Mouse (Mus musculus) A20 (cell line): ENCODE results near the gene Myo18b.

Source experiments
- DNase-seq: peaks from one replicate; pipeline ENCODE4 v3.0.0-alpha.2; 2011; ENCODE audit warnings: low read depth, low spot score

Gene Myo18b

DNA sequence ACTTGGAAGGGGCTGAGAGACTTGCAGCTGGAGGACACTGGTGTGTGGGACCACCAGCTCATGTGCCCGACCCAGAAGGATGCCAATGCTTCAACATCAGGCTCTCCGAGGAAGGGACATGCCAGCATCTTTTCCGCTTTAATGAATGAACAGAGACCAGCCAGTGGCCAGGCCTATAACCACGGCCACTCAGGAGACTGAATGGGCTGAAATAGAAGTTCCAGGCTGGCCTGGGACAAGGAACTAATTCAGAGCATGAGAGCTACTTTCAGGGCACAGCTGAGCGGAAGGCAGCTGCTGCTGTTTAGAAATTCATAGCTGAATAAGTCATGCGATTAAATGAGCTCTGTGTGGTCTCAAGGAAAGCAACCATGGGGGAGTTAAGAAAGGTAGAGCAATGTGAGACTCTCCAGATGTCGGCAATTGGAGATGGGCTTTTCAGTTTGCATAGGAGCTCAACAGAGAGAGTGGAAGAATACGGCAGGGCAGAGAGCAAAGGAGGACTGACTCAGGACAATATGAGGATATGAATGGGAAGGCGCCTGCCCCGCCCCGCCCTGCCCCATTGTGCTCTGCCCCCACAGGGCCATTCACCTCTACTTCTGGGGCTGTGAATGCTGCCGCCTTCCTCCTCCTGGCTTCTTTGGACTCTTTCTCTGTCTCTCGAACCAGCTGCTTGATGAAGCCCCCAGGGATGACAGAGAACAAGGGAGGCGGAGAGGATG lies 18.6 kb downstream of the Myo18b start:
- no peak for DNase-seq

DNA sequence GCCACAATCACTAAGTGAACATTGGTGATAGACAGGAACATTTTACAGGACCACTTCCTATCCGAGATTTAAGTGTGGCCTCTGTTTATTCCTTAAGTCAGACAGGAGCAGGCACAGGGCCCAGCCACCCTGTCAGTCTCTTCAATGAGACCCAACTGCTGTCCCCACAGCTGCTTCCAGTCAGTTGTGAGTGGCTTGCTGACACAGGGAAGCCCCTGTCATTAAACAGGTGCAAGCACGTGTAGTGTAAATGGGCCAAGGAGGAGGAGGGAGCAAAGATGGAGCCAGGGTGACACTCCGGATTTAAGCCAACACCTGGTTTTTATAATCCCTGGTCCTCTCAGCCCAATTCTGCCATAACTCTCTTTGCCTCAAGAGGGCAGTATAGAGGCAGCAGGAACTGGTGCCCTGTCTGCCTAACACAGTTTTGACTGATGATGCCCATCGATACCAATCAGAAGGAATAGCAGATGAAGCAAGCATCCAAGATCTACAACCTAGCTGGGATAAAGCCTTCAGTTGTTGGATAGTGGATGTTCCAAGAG lies 19.2 kb downstream of the Myo18b start:
- DNase-seq: no peak

DNA sequence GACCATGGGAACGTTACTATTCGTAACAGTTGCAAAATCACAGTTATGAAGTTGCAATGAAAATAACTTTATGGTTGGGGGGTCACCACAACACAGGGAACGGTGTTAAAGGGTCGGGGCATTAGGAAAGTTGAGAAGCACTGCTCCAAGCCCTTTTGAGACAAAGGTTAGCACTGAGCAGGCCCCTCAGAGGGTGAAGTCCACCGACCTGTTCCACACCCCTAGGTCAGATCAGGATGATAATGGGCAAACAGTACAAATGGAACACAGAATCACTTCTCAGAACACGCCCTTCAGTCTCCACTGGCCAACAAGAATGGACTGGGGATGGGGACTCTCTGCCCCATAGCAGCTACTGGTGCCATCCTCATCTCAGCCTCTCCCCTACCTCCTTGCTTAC lies 23.2 kb downstream of the Myo18b start:
- no peak for DNase-seq

DNA sequence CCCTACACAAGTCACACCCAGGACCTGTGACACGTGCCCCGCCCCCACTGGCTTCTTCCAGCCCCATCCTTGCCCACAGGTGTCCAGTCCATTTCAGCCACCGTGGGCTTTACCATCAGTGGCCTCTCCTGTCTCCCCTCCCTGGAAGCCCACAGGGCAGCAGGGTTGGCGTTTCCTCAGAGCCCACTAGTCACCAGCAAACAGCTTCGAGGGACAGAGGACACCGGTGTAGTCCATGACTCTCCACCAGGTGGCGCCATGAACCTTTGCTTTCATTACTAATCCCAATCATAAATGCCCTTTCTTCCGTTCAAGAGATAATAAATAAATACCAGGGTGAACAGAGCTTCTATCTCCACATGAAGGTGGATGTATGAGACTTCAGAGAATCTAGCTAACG lies 25.4 kb downstream of the Myo18b start:
- DNase-seq: no peak

DNA sequence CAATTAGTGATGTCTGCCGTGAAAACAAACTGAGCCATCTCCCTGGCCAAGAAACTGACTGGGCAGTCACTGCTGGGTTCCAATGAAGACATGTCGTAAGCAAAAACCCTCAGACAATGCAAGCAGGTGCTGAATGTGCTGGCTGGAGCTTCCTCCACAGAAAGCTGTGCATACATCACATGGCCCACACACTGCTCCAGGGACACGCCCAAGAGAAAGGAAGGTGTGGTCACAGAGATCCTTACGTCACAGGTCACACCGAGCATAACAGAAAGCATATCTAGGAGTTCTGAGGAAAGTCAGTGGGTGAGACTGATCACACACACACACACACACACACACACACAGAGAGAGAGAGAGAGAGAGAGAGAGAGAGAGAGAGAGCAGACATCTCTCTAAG lies 27.5 kb downstream of the Myo18b start:
- DNase-seq: no peak

DNA sequence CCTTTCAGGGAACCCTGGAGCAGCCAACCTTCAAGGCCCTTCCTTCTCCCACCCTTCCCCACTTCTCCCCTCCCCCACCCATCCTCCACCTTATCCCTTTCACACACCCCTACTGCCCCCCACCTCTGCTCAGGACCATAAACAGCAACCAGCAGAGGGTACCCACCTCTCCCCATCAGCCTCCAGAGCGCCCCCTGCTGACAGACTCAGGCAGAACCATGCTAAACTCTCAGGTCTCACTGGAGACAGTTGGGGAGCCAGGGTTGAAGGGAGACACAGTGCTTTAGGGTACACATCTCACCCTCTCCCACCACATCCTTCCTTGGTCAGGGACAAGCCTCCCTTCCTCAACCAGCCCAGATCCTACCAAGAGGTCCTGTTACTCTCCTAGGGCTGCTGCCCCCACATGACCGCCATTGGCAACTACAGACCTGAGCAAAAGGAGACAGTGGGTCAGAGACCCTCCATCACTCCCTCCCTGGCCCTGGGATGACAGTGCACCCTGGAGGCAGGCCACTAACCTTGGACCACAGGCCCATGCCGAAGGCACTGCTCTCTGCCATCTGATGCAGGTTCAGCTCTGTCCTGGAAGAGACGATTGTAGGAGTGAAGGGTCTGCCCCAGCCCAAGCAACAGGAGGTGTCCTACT lies 31.3 kb downstream of the Myo18b start:
- no peak for DNase-seq

DNA sequence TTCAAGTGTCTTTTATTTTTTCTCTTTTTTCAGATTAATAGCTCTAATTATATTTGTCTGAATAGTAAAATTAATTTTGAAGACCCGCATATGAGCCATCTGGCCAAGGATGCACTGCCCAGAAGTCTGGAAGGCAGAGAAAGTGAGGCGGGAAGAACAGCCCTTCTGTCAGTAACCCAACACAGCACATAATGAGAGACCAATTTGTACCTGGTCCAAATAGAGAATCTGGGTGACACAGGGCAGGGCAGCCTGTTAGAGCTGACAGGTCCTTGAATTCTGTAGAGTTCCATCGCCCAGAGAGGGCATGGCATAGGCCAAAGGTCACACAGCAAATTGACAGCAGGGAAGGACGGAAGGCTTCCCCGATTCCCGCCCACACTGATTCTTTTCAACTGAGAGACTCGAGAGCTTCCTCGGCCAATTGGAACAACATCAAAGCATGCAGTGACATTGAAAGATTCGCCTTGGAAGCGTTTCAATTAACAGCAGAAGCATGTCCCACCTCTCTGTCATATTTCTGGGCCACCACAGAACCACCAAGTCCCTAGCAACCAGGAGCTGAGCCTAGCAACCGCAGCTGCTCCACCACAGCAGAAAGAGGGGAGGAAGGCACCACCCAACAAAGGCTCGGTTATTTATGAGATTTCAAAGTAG lies 36.7 kb downstream of the Myo18b start:
- no peak for DNase-seq

DNA sequence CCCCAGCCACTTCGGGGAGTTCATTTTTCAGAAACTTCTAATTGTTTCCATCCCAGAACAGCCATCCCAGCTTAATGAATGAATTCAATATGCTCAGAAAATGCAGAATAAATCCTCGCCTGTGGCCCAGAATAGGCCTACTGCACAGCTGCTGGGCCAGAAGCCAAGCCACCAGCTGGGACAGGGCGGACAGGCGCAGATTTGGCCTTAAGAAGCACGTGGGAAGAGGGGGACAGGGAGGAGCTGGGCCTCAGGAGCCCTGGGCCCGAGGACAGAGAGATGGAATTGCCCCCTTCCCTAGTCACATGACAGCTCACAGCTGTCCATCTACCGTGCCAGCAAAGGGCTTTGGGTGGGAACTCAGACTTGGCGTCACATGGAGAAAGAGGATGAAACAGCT lies 43.0 kb downstream of the Myo18b start:
- no peak for DNase-seq

DNA sequence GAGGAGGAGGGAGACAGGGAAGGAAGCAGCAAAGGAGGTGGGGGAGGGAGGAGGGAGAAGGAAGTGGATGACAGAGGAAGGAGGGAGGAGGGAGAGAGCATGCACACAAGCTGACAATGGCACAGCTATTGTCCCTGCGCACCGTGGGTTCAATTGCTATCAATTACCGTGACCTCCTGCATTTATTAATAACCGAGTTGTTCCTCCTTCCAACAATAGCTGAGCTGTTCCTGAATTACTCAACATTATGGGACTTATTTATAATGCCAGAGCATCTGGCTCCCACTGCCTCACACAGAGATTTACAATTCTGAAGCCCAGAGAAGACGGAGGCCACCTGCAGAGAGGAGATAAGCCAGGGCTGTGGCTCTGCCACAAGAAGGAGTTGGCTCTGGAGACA lies 44.8 kb downstream of the Myo18b start:
- DNase-seq: no peak

DNA sequence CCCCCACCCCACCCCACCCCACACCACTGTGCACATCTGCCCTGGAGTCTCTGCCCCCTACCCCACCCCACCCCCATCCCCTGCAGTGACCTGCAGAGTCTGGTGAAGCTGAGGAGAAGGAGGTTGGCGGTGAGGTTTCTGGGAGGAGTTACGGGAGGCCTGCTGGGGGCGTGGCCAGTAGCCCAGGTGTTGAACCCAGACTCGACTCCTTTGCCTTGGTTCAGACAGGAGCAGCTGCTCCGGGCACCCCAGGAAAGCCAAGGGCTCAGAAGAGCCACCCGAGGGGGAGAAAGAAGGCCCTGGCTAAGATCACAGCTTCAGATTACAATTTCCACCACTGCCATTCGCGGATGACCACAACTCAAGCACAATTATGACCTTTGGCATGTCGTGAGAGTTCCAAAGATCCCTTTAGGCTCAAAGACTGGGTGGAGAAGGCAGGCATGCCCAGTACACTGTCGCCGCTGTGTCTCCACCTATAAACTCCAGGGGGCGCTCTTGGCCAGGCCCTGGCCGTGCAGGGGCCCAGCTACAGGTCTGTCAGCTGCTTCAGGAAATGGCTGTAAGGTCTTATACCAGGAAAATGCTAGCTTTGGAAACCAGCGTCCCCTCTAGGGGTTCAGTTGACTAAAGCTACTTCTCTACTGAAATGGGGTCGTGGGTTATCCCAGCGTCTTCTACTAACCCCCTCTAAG lies 47.4 kb downstream of the Myo18b start:
- DNase-seq: no peak

DNA sequence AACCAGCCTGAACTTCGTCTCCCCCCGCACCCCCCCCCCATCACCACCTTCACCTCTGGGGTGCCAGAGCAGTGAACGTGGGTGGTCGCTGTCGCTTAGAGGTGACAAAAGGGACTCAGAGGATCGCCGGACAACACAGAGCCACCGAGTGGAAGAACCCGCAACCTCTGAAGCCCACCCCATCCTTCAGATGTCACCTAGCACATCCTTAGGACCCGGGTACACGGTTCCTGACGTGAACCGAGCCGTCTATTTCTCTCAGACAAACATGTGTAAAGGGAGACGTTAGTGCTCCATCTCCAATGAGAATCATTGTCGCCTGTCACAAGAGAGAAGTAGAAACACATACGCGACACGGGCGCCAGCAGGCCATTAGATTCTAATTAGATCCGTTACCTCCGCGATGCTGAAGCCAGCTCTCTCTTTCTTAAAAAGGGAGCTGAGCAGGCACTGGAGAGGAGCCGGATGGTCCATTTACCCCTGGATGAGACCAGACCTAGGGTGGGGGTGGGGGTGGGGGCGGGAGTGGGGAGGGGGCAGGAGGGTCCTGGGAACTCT lies 48.1 kb downstream of the Myo18b start:
- DNase-seq: no peak

DNA sequence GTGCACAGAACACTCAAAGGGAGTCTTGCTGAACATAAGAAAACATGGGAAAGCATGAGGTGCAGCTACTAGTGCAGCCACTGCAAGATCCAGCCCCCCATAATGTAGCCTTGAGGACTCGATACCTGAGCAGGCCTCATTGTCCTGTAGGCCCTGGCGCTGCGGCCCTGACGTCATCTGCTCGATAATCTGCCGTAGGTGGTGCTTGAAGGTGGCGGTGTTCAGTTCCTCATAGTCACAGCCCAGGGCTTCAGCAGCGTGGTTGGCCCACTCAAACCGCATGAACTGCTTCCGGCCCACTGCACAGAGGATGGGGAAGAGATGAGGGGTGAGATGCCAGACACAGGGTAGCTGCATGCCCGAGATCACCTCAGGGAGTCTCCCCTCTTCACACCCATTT lies 50.0 kb downstream of the Myo18b start:
- DNase-seq: no peak

DNA sequence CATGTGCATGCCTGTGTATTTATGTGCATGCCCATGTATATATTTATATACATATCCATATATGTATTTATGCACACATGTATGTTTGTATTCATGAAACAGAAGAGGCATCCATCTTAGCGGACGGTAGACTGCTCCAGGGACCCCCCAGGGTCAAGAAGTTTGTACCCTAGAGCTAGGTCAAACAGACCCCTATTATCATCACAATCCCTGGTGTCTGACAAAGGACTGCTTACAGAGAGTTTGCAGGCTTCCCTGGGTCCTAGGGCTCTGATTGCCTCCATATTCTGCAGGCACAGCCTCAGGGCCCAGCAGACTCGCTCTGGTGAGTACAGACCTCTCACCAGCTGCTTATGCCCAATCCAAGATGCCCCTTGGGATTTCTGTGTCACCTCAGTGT lies 51.7 kb downstream of the Myo18b start:
- no peak for DNase-seq

DNA sequence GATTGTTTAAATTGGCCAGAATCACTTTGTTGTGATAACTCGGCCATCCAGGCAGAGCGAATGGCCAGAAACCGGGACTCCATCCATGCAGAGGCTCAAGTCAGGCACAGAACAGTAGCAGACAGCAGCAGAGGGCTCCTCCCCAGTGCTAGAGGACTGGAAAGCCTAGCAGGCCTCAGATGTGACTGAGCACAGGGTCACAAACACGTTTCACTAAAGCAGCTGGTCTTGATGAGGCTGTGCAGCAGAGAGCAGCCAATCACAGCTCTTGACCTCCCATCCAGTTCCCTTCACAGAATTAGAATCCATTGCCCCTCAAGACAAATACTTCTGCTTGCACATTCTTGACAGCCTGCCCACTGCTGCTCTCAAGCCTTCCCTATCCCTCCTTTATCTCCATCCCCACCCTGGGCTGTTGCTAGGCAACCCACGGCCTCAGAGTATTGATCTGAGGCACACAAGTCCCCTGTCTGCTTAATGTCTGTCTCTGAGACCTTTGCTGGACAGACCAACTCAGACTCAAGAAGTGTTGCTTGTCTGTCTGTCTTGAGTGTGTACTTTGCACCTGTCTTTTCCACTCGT lies 52.4 kb downstream of the Myo18b start:
- DNase-seq: no peak

DNA sequence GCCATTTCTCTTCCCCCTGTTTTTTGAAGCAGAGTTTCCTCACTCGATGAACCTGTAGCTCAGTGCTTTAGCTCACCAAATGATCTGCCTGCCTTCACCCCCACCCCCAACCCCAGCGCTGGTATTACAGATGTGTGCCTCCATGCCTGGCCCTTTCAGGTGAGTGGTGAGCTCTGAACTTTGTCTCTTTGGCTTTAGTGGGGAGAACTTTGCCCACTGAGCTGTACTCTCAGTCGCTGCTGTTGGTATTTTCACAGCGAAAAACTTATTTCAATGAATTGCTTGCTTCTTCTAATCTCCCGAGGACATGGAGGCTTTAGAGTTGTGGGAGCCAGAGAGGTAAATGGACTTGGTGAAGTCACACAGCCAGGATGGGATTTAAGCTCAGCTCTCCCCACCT lies 53.5 kb downstream of the Myo18b start:
- no peak for DNase-seq

DNA sequence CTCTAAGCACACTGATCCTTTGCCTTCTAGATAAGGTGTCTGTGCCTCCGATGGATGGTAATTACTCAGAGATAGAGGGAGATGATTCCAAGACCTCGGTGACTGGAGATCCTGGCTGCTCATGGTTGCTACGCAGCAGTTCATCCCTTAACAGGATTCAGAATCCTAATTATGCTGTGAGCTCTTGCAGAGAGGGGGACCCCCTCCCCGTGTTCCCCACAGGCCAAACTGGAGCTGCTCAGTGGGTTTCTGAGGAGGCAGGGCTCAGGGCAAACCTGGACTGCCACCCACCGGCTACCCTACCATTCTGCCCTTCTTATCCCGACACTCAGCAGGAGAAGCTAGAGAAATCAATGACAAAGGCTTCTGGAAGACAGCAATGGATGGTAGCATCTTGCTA lies 54.3 kb downstream of the Myo18b start:
- DNase-seq: no peak

DNA sequence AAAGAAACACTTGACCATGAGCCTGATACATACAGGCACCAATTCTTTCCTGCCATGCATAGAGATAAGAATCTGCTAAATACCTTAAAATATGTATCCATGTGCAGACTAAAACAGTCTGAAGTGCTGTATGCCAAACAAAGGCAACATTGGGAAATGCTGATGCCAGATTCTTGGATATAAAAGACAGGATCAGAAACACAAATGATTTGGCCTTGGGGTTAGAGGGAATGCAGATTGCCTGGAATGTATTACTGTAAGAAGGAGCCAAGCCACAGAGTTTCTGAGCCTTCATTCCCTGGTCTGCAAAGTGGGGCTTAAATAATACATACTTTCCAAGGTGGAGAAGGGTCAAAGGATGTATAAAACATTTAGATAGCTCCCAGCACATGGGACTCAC lies 61.3 kb downstream of the Myo18b start:
- no peak for DNase-seq

DNA sequence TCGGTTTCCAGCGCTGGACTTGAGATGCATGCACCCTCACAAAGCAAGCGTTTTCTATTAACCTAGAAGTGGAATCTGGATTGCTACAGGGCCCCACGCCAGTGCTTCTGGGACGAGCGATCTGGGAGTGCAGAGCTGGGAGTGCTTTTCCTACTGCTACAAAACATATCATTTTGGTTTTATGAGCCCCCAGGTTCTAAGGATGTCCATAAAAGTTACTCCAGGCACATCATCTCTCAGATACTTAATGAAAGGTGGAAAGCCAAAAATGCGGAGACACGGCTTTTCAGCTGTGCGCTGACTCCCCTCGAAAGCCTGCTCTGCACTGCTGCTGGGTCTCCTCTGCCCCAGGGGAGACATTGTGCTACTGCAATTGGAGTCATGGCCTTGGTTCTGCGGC lies 62.3 kb downstream of the Myo18b start:
- DNase-seq: no peak

DNA sequence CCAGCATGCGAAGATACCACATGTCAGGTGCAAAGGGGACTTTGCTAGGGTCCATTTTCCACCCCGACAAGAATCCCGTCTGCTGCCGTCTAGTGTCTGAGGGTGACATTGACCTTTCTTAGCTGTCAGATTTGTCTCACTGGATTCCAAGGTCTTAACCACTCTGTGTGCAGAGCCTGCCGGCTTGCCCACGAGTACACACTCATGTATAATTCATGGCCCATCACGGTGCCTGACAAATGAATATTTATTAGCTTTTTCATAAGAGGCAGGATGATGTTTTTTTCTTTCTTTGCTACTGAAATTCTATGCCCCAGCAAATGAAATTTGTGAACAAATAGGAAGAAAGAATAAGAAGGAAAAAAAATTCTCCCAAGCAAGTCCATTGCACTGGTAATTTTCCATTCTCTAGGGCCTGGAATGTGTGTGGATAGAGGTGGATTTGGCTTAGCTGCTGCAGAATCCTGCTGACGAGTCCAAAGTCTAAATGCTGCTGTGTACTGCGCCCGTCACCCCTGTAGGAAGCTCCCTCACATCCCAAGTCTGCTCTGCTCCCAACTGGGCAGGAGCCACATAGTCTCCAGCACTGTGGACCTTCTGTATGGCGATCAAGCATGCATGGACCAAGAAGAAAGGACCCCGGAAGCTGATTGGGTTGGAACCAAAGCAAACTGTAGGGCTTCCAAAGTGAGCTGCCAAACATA lies 70.9 kb downstream of the Myo18b start:
- DNase-seq: no peak

DNA sequence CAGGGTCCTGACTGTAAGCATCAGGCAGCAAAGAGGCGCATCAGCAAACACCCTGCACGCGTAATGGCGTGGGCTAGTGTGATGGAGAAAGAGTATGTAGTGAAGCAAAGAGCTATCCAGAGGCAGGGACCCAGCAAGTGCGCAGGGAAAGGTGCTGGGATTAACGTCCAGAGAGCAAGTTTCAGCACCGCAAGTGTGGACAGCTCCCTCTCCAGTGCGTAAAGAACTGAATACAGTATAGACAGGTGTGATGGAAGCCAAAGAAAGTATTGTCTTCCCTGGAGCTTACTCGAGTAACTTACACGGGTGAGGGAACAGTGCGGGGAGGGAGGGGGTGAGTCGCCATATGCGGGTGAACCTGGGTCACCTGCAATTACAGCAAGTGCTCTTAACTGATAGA lies 71.8 kb downstream of the Myo18b start:
- DNase-seq: no peak

DNA sequence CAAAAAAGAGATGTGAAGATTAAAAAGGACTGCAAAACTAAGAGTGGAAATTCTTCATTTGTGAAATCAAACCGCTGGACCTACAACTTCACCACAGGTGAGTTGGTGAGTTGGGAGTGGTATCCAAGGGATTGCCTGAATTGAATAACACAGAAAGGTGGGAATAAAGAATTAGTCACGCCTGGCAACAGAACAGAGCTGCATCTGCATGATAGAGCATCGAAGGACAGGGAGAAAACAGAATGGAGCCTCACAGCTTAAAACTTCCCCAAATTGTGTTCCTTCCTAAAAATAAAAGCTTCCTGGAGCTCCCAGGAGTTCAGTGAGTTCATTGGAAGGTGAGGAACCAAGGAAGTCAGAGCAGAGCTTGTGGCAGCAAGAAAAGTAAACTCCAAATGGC lies 73.7 kb downstream of the Myo18b start:
- DNase-seq: no peak
